ENCODE assay signal across 10 mouse cellular contexts in genomic region chr10:115561136-115561880, GRCm38 (mm10). TPM values are rescaled to one million over a fixed set of nuclear protein-coding genes. Genes with fewer than 3 reads are reported as not detected.
A peak's percentile ranks its signal among the peaks of the same experiment; 100 is the strongest.
DNase-seq lines count a peak whose midpoint lies in the region; ATAC-seq and TF ChIP-seq lines count a peak whose summit lies in the region.
"Had no signal": no experiment of that assay in that cellular context is flagged by ENCODE, and none has a peak within 500 bp of the region (broad histone marks: within the 10 kb centered on the region; RNA-seq: fewer than 3 reads in every experiment).

No protein-coding gene starts in this region.

- no peak for TF ChIP-seq POLR2A in kidney, adult 2 months (IDR thresholded peaks at IDR 0.05; ENCODE audit: low read depth, low read length)

- H3K36me3 ChIP-seq in kidney, adult 2 months (ENCODE audit: control insufficient read depth, insufficient read depth, low read length), result no peaks in the 10 kb centered on the region
- H3K36me3 ChIP-seq in kidney, embryonic 16.5 days (ENCODE audit: insufficient read depth, low read length), result no peaks in the 10 kb centered on the region
- H3K36me3 ChIP-seq in stomach, embryonic 15.5 days, result no peaks in the 10 kb centered on the region
- no peaks in the 10 kb centered on the region for H3K36me3 ChIP-seq in hindbrain, embryonic 13.5 days

- no peak for ATAC-seq in kidney, embryonic 16.5 days (ENCODE audit: low FRiP score, low TSS enrichment)
- ATAC-seq in stomach, embryonic 15.5 days (ENCODE audit: insufficient read depth, low FRiP score, low read depth), result peak; percentile 77; the same call in 1 of the 2 replicates
- ATAC-seq in activated CD4-positive, CD25-positive, alpha-beta regulatory T cell, adult 4 months, result no peak
- no peak for ATAC-seq in hindbrain, embryonic 13.5 days (ENCODE audit: low FRiP score)

- no peak overlapping the region for H3K9ac ChIP-seq in kidney, embryonic 16.5 days (replicated peaks; ENCODE audit: low read length)
- H3K9ac ChIP-seq in stomach, embryonic 15.5 days, result no peak overlapping the region
- H3K9ac ChIP-seq in hindbrain, embryonic 13.5 days, result no peak overlapping the region

- H3K4me2 ChIP-seq in kidney, embryonic 16.5 days (replicated peaks; ENCODE audit: low read depth, low read length), result no peak overlapping the region
- peak overlapping the region; percentile 17; the same call in 1 of the 2 replicates for H3K4me2 ChIP-seq in stomach, embryonic 15.5 days
- H3K4me2 ChIP-seq in hindbrain, embryonic 13.5 days, result no peak overlapping the region

- H3K27ac ChIP-seq in kidney, adult 2 months (ENCODE audit: insufficient read depth, low read depth, low read length), result no peak overlapping the region
- H3K27ac ChIP-seq in kidney, embryonic 16.5 days (ENCODE audit: low read length), result no peak overlapping the region
- H3K27ac ChIP-seq in stomach, embryonic 15.5 days, result no peak overlapping the region; the same call in 1 of the 2 replicates
- H3K27ac ChIP-seq in hindbrain, embryonic 13.5 days, result no peak overlapping the region
- H3K27ac ChIP-seq: macrophage had no signal

- TF ChIP-seq CTCF in kidney, adult 2 months (conservative IDR thresholded peaks at IDR 0.05; ENCODE audit: insufficient read depth, insufficient read length, low read depth, low read length), result no peak

- WGBS in kidney, adult 2 months, result 48% methylated on average over 12 of the region's 12 CpGs
- 70% methylated on average over 12 of the region's 12 CpGs for WGBS in kidney, embryonic 16.5 days
- WGBS in stomach, embryonic 15.5 days, result 51% methylated on average over 12 of the region's 12 CpGs
- 74% methylated on average over 12 of the region's 12 CpGs for WGBS in hindbrain, embryonic 13.5 days

- H3K4me3 ChIP-seq in kidney, adult 2 months (ENCODE audit: insufficient read depth, low read depth, low read length), result no peak overlapping the region
- no peak overlapping the region for H3K4me3 ChIP-seq in kidney, embryonic 16.5 days (ENCODE audit: low read length)
- no peak overlapping the region for H3K4me3 ChIP-seq in stomach, embryonic 15.5 days (replicated peaks)
- H3K4me3 ChIP-seq in hindbrain, embryonic 13.5 days, result no peak overlapping the region

- no peaks in the 10 kb centered on the region for H3K9me3 ChIP-seq in kidney, embryonic 16.5 days (ENCODE audit: low read length)
- no peaks in the 10 kb centered on the region for H3K9me3 ChIP-seq in stomach, embryonic 15.5 days
- no peaks in the 10 kb centered on the region for H3K9me3 ChIP-seq in hindbrain, embryonic 13.5 days

- peak; percentile 65 for DNase-seq in kidney, adult 2 months
- DNase-seq in cerebellum, adult 8-10 months, result peak; percentile 33
- DNase-seq in kidney, postnatal 14 days, result peak; percentile 47
- DNase-seq in thymus, postnatal 4 days, result no peak
- DNase-seq: retina, postnatal 1 day had no signal

- no peaks in the 10 kb centered on the region for H3K27me3 ChIP-seq in kidney, adult 2 months (replicated peaks; ENCODE audit: control insufficient read depth, insufficient read depth, low read length)
- no peaks in the 10 kb centered on the region for H3K27me3 ChIP-seq in kidney, embryonic 16.5 days (ENCODE audit: insufficient read depth, low read length)
- no peaks in the 10 kb centered on the region for H3K27me3 ChIP-seq in stomach, embryonic 15.5 days (replicated peaks)
- H3K27me3 ChIP-seq in hindbrain, embryonic 13.5 days, result no peaks in the 10 kb centered on the region

- no peaks in the 10 kb centered on the region for H3K4me1 ChIP-seq in kidney, adult 2 months (ENCODE audit: control insufficient read depth, insufficient read depth, low read length)
- H3K4me1 ChIP-seq in kidney, embryonic 16.5 days (ENCODE audit: insufficient read depth, low read length), result peaks cover 7% of the 10 kb centered on the region; the same call in 1 of the 2 replicates
- H3K4me1 ChIP-seq in stomach, embryonic 15.5 days, result no peaks in the 10 kb centered on the region
- peaks cover 8% of the 10 kb centered on the region; the same call in 1 of the 2 replicates for H3K4me1 ChIP-seq in hindbrain, embryonic 13.5 days (replicated peaks)

RNA-seq across cellular contexts. Expression of gene A930009A15Rik, which starts 8.5 kb away (rescaled TPM):
- not detected in 2 replicates for polyA plus RNA-seq in kidney, adult 2 months (2012; rRNA removed)
- not detected in 2 replicates for polyA plus RNA-seq in kidney, embryonic 16.5 days (2015; fragmentation: Nextera tagmentation; extraction: Ambion mirVana)
- polyA plus RNA-seq in stomach, embryonic 15.5 days (2015; fragmentation: Nextera tagmentation; extraction: Ambion mirVana), result not detected in 2 replicates
- polyA plus RNA-seq in activated CD4-positive, CD25-positive, alpha-beta regulatory T cell, adult 4 months (2017; shearing (Covaris generic)), result not detected
- 0.39 and 1.0 TPM in 2 replicates for polyA plus RNA-seq in hindbrain, embryonic 13.5 days (2015; fragmentation: Nextera tagmentation; extraction: Ambion mirVana)
- polyA plus RNA-seq: macrophage had no signal

RNA-seq across cellular contexts. Expression of gene Lgr5, which starts 26.3 kb away (rescaled TPM):
- 0.58 and 0.97 TPM in 2 replicates for polyA plus RNA-seq in kidney, adult 2 months (2012; rRNA removed)
- 7.3 and 7.8 TPM in 2 replicates for polyA plus RNA-seq in kidney, embryonic 16.5 days (2015; fragmentation: Nextera tagmentation; extraction: Ambion mirVana)
- 3.1 and 4.4 TPM in 2 replicates for polyA plus RNA-seq in stomach, embryonic 15.5 days (2015; fragmentation: Nextera tagmentation; extraction: Ambion mirVana)
- under 1 TPM in 1 of 2 experiments, not detected in 1; 0.09 TPM for polyA plus RNA-seq in activated CD4-positive, CD25-positive, alpha-beta regulatory T cell, adult 4 months (2017; shearing (Covaris generic))
- 3.0 and 4.1 TPM in 2 replicates for polyA plus RNA-seq in hindbrain, embryonic 13.5 days (2015; fragmentation: Nextera tagmentation; extraction: Ambion mirVana)
- polyA plus RNA-seq: macrophage had no signal
